Mouse (Mus musculus) forebrain, postnatal 0 days (tissue): ENCODE results near the gene Tnfsfm13. TPM values are rescaled to one million over a fixed set of nuclear protein-coding genes. Genes with fewer than 3 reads are reported as not detected.
"Not testable (repeated sequence)": the region's sequence is repeated elsewhere in the genome, so short reads cannot be mapped to it uniquely, and the experiment has no call there.

ENCODE experiments used
- ATAC-seq: fragments of 200-750 bp; cut with Nextera tagmentation; 2 replicates; pipeline ENCODE4 v1.8.0; 2017; ENCODE audit warnings: mild to moderate bottlenecking, moderate library complexity
- DNase-seq: peaks from one replicate; pipeline ENCODE4 v3.0.0-alpha.2; 2015
- H3K27ac ChIP-seq: fragments of 300-500 bp; sonication (generic); 2 replicates; pipeline ENCODE4 v1.5.1; 2014; ENCODE audit warnings: low read depth, mild to moderate bottlenecking, antibody characterized with exemption, low read length, moderate library complexity, mixed read lengths
- H3K27me3 ChIP-seq: fragments of 300-500 bp; sonication (generic); 2 replicates; pipeline ENCODE4 v1.6.1; 2014; ENCODE audit warnings: mild to moderate bottlenecking, low read length, mixed read lengths; ENCODE audit not compliant: insufficient read depth
- H3K36me3 ChIP-seq: fragments of 300-500 bp; sonication (generic); 2 replicates; pipeline ENCODE4 v1.6.1; 2014; ENCODE audit warnings: mild to moderate bottlenecking, moderate library complexity; ENCODE audit not compliant: insufficient read depth
- H3K4me1 ChIP-seq: fragments of 300-500 bp; sonication (generic); 2 replicates; pipeline ENCODE4 v1.6.1; 2014; ENCODE audit warnings: antibody characterized with exemption; ENCODE audit not compliant: insufficient read depth
- H3K4me2 ChIP-seq: fragments of 300-500 bp; sonication (generic); 2 replicates; pipeline ENCODE4 v1.6.1; 2014; ENCODE audit warnings: low read depth, mild to moderate bottlenecking, moderate library complexity
- H3K4me3 ChIP-seq: fragments of 300-500 bp; sonication (generic); 2 replicates; pipeline ENCODE4 v1.5.1; 2014; ENCODE audit warnings: low read depth, low read length, mixed read lengths
- H3K9ac ChIP-seq: fragments of 300-500 bp; sonication (generic); 2 replicates; pipeline ENCODE4 v1.6.1; 2014; ENCODE audit warnings: mild to moderate bottlenecking
- H3K9me3 ChIP-seq: fragments of 300-500 bp; sonication (generic); 2 replicates; pipeline ENCODE4 v1.6.1; 2016; ENCODE audit warnings: low read length
- CTCF ChIP-seq: sonication (generic); IDR thresholded peaks from 2 replicates; pipeline ENCODE4 v1.5.1; 2016; ENCODE audit warnings: antibody characterized with exemption, control low read depth, low read depth
- WGBS: fragments of 180-500 bp; shearing (Covaris S2); extraction: QIAGEN DNeasy Blood & Tissue Kit; methylation state at CpG from one replicate; pipeline ENCODE4 v1.1.7; 2014; 5-methylcytosine and 5-hydroxymethylcytosine counted together
- polyA plus RNA-seq: library from polyadenylated mRNA; unstranded; fragments of >200 nt; fragmentation: Nextera tagmentation; extraction: Ambion mirVana; gene quantifications from 2 replicates; pipeline ENCODE4 v1.2.1, GENCODE M21; 2015
- total RNA-seq: library from RNA; depleted of rRNA; stranded (reverse); fragments of >200 nt; gene quantifications from 2 replicates; pipeline ENCODE4 v1.2.3, GENCODE M21; 2014

Gene Tnfsfm13
- total and polyA plus RNA-seq, 2 experiments from 2014 or later: 0.95 to 2.1 TPM

DNA sequence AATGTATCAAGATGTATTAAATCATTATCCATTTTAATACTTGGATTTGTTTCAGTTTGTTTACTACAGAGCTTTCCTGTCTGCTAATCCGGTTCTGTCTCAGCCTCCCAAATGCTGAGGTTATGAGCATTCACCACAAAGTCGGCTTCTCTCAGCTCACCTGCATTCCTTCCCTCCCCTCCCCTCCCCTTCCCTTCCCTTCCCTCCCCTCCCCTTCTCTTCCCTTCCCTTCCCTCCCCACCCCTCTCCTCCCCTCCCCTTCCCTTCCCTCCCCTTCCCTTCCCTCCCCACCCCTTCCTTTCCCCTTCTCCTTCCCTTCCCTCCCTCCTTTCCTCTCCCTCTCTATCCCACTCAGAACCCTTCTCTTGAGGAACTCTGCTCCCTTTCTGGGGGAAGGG, 8.7 kb upstream of the Tnfsfm13 start:
- ATAC-seq (no peak), DNase-seq (no peak)
- Histone ChIP-seq H3K4me2 (no peak overlapping the region), H3K27me3 (no peaks in the 10 kb centered on the region), H3K9me3 (no peaks in the 10 kb centered on the region), H3K27ac (no peak overlapping the region), H3K9ac (no peak overlapping the region), H3K4me3 (no peak overlapping the region), H3K36me3 (no peaks in the 10 kb centered on the region), H3K4me1 (no peaks in the 10 kb centered on the region)
- whole genome bisulfite sequencing: 50% methylated on average over 2 of the region's 2 CpGs
- no peak for TF ChIP-seq CTCF

DNA sequence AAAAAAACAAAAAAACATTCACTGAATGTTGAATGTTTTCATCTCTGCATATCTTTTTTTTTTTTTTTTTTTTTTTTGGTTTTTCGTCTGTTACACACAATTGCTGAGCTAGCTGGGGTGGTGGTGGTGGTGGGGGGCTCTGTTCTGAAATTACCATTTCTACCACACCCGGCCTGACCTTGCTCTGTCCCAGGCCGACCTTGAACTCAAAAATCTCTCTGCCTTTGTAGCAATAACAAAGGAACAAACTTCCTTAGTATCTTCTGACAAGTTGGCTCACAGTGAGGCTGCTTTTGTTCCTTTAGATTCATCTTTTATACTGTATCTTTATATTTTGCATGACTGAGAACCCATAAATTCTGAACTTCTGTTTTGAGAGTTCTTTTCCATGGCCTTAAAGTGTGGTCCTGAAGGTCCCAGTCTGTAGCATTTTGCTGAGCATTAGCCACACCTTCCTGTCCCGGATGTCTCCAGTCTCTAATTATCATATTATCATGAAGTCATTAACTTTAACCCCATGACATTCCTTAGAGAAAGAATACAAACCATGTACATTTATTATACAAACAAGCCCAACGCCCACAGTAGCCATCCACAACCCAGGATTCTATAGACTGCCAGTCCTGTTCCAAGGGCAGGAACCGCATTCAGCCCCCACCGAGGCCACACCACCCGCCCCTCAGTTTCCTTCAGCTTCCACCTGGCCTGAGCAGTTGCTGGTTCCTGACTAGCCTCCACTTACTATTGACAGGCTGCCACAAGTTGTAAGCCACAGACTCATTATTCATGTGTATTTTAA, 8.1 kb upstream of the Tnfsfm13 start:
- Histone ChIP-seq H3K4me3 (no peak overlapping the region), H3K4me1 (no peaks in the 10 kb centered on the region), H3K27ac (no peak overlapping the region), H3K9ac (no peak overlapping the region), H3K36me3 (no peaks in the 10 kb centered on the region), H3K9me3 (no peaks in the 10 kb centered on the region), H3K4me2 (no peak overlapping the region), H3K27me3 (no peaks in the 10 kb centered on the region)
- TF ChIP-seq CTCF: no peak
- WGBS: 65% methylated on average over 8 of the region's 8 CpGs
- ATAC-seq (no peak), DNase-seq (no peak)

DNA sequence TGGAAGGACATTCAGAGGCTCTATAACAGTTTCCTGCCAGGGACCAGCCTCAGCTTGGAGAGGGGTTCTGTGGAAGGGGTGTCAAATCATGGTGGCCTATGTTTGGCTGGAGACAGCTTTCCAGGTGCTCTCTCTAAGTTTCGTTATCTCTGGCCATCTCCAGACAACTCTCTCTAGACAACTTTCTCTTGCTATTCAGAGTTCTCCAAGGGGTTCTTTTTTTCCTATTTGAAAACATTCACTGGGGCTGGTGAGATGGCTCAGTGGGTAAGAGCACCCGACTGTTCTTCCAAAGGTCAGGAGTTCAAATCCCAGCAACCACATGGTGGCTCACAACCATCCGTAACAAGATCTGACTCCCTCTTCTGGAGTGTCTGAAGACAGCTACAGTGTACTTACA, 7.5 kb upstream of the Tnfsfm13 start:
- not testable (repeated sequence) for H3K9me3 ChIP-seq, ATAC-seq

DNA sequence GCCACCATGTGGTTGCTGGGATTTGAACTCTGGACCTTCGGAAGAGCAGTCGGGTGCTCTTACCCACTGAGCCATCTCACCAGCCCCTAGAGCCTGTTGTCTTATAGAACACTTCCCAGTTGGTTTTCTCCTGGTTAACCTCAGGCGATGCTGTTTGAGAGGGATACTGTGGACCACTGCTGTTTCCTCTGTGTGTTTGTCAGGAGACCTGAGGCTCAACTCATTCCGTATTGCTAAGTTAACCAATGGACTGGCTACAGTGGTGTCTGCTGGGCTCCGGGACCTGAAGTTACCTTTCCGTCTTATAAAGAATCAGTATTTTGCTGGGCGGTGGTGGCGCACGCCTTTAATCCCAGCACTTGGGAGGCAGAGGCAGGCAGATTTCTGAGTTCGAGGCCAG, 7.0 kb upstream of the Tnfsfm13 start:
- not testable (repeated sequence) for H3K4me1 ChIP-seq, DNase-seq, H3K9me3 ChIP-seq, H3K36me3 ChIP-seq, ATAC-seq, H3K27me3 ChIP-seq, H3K9ac ChIP-seq, H3K4me3 ChIP-seq, H3K4me2 ChIP-seq, H3K27ac ChIP-seq
- WGBS: 95% methylated on average over 10 of the region's 10 CpGs

More for the DNA sequence above, 7.5 kb upstream of the Tnfsfm13 start:
- H3K9ac ChIP-seq, H3K27ac ChIP-seq, H3K27me3 ChIP-seq, DNase-seq, H3K4me2 ChIP-seq, H3K36me3 ChIP-seq, H3K4me1 ChIP-seq, H3K4me3 ChIP-seq: not testable (repeated sequence)
- WGBS: 71% methylated on average over 2 of the region's 3 CpGs

DNA sequence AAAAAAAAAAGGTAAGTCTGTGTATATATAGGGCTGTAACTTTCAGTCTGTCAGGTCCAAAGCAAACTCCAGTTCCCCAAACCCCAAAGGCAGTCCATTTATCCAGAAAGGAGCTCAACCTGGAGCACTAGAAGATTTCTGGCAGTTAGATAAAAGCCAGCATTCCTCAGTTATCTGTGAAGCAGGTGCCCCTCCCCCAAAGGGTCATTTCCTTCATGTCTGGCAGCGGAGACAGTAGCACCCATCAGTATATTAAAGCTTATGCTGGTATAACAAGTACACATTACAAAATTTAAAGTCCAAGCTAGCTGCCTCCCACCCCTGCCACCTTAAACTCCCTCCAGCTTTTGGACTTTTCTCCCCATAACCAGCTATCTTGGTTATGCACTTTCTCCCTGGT, 3.7 kb upstream of the Tnfsfm13 start:
- Histone ChIP-seq H3K4me1 (peaks cover 12% of the 10 kb centered on the region; the same call in 1 of the 2 replicates), H3K9me3 (no peaks in the 10 kb centered on the region), H3K4me3 (no peak overlapping the region), H3K9ac (no peak overlapping the region), H3K36me3 (no peaks in the 10 kb centered on the region), H3K27ac (no peak overlapping the region), H3K27me3 (no peaks in the 10 kb centered on the region), H3K4me2 (no peak overlapping the region)
- ATAC-seq (no peak), DNase-seq (no peak)
- no peak for TF ChIP-seq CTCF
- 86% methylated on average over 1 of the region's 1 CpGs for WGBS

DNA sequence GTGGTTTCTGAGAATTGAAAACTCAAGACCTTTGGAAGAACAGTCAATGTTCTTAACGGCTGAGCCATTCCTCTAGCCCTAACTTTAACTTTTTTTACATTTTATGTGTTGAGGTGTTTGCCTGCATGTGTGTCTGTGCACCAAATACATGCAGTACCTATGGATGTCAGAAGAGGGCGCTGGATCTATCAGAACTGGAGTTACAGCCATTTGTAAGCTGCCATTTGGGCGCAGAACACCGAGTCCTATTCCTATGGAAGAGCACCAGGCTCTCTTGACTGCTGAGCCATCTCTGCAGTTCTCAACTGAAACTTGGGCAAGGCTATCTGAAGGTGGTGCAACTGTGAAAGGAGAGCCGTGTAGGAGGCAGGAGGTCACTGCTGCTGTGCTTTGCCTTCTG, 2.7 kb upstream of the Tnfsfm13 start:
- no peak overlapping the region for H3K9ac ChIP-seq
- TF ChIP-seq CTCF: peak; percentile 19; the same call in 1 of the 2 replicates
- no peaks in the 10 kb centered on the region for H3K36me3 ChIP-seq
- no peak overlapping the region for H3K27ac ChIP-seq
- ATAC-seq (no peak), DNase-seq (no peak)
- H3K9me3 ChIP-seq: no peaks in the 10 kb centered on the region
- no peaks in the 10 kb centered on the region for H3K27me3 ChIP-seq
- H3K4me1 ChIP-seq: peaks cover 12% of the 10 kb centered on the region; the same call in 1 of the 2 replicates
- H3K4me2 ChIP-seq: no peak overlapping the region
- no peak overlapping the region for H3K4me3 ChIP-seq
- WGBS: 69% methylated on average over 5 of the region's 5 CpGs

DNA sequence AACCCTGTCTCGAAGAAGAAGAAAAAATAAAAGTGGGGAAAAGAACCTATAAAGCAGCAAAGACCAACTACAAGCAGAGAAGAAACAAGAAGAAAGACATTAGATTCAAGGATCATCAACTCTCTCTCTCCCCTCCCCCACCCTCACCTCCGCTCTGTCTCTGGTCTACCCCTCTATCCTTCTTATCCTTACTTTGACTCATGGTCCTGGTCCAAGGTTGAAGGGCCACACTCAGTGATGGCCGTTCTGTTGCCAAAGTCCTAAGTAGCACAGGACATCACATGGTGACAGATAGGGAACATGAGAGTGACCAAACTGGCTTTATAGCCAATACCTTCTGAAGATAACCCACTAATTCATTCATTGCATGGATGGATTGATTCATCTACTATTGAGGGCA, 1.5 kb upstream of the Tnfsfm13 start:
- Histone ChIP-seq H3K4me2 (no peak overlapping the region), H3K9me3 (no peaks in the 10 kb centered on the region), H3K36me3 (no peaks in the 10 kb centered on the region), H3K4me1 (peaks cover 12% of the 10 kb centered on the region; the same call in 1 of the 2 replicates), H3K27ac (no peak overlapping the region), H3K27me3 (no peaks in the 10 kb centered on the region), H3K9ac (no peak overlapping the region), H3K4me3 (no peak overlapping the region)
- no peak for TF ChIP-seq CTCF
- no peak for DNase-seq
- ATAC-seq: no peak
- 95% methylated on average over 3 of the region's 3 CpGs for WGBS
